Mouse (Mus musculus) splenic B cell, adult 2 months (primary cell): ENCODE data around the gene Ddx50.
"Not testable (repeated sequence)": the region's sequence is repeated elsewhere in the genome, so short reads cannot be mapped to it uniquely, and the experiment has no call there.

Experiments
- DNase-seq: peaks from one replicate; pipeline ENCODE4 v3.0.0-alpha.2; 2011; ENCODE audit warnings: low read depth, low spot score
- H3K27me3 ChIP-seq: 2 replicates; pipeline ENCODE4 v1.6.1; 2012; ENCODE audit warnings: mild to moderate bottlenecking, low read length, moderate library complexity, mixed read lengths; ENCODE audit not compliant: control insufficient read depth, poor library complexity, insufficient read depth, severe bottlenecking
- H3K36me3 ChIP-seq: 2 replicates; pipeline ENCODE4 v1.6.1; 2012; ENCODE audit warnings: mild to moderate bottlenecking, low read length, moderate library complexity, mixed read lengths; ENCODE audit not compliant: control insufficient read depth, poor library complexity, insufficient read depth, severe bottlenecking

Ddx50 gene

DNA sequence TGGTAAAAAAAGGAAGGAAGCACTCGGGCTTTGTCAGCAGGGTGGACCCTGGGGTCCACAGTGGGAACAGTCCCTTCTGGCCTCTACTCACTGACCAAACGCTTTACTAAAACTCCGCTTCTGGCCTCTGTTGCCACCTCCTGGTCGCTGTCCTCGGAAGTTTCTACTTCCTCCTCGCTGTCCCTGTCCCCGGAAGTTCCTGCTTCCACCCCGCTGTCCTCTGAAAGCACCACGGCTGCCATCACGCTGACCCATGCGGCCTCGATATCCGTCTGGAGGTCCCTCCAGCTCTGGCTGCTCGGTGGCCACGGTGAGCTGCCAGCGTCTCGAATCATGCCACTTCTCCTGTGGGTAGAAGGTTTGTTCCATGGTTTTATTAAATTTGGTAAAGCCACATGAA is 68.8 kb downstream of the Ddx50 start:
- peaks cover 16% of the 10 kb centered on the region for H3K36me3 ChIP-seq
- no peaks in the 10 kb centered on the region for H3K27me3 ChIP-seq
- DNase-seq: no peak

DNA sequence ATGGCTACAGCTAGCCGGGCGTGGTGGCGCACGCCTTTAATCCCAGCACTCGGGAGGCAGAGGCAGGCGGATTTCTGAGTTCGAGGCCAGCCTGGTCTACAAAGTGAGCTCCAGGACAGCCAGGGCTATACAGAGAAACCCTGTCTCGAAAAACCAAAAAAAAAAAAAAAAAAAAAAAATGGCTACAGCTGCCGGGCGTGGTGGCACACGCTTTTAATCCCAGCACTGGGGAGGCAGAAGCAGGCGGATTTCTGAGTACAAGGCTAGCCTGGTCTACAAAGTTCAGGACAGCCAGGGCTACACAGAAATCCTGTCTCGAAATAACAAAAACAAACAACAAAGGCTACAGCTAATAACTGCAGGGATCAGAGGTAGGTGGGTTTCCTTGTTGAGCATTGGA is 71.9 kb downstream of the Ddx50 start:
- H3K27me3 ChIP-seq, DNase-seq: not testable (repeated sequence)

DNA sequence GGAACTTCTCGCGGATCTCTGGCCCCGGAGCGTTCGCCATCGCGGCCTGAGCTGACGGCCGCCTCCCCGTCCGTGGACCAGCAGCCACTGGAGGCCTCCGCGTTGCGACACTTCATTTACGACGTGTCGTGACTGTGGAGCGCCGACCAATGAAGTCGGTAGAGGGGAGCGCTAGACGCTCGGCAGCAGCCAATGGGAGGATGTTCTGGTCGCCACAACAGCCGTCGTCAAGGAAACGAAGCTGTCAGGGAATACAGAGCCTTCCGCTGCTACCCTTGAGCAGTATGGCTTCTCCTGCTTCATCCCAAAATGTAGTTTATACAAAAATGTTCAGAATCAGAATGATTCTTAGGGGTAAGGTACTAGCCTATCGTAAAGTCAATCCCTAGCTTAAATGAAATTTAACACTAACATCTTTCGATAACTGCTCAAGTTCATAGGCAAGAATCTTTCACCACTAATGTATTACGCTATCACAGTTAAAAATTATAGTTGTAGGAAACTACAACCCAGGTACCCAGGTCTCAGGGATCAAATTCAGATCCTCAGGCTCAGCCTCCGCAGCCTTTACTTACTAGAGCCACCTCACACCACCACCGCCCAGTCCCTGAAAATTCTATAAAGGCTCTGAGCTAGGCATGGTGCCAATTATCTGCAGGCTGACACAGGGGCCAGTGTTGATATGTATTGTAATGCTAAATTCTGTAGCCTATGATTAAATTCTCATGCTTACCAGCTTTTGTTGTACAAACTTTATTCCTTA is 72.5 kb downstream of the Ddx50 start, which contains the start of gene Kif1bp:
Gene Kif1bp, minus strand, starts transcription at position 120 of the 763 bp plus-strand sequence.
- DNase-seq: peak; percentile 97
- peaks cover 5% of the 10 kb centered on the region for H3K36me3 ChIP-seq
- no peaks in the 10 kb centered on the region for H3K27me3 ChIP-seq

More for the DNA sequence above, 71.9 kb downstream of the Ddx50 start:
- H3K36me3 ChIP-seq: not testable (repeated sequence)

DNA sequence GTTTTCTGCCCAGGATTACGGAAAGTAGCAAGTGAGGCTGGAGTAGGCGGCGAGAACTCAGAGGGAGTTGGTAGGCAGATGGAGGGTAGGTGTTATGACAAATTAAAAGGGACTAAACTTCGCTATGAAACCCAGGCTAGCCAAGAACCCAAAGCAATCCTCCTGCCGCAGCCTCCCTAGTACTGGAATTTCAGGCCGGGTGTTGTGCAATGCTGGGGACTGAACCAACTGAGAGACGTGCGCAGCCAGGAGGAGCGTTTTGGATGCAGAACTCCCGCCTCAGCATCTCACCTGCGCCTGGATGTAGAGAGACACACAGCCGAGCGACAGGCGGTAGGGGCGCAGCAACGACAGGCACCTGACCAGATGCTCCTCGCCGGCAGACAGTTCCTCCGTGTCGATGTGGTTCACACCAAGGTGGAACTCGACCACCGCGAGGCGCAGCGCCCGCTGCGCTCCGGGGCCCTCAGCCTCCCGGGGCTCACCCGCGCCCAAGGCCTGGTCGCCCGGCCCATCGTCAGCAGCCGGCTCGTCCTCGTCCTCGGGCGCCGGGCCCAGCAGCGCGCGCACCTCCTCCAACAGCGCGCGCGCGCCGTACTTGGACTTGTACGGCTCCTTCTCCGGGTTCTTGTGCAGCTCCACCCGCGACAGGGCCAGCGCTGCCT is 73.2 kb downstream of the Ddx50 start:
- no peak for DNase-seq
- Histone ChIP-seq H3K36me3 (no peaks in the 10 kb centered on the region; the same call in 1 of the 2 replicates), H3K27me3 (no peaks in the 10 kb centered on the region)

DNA sequence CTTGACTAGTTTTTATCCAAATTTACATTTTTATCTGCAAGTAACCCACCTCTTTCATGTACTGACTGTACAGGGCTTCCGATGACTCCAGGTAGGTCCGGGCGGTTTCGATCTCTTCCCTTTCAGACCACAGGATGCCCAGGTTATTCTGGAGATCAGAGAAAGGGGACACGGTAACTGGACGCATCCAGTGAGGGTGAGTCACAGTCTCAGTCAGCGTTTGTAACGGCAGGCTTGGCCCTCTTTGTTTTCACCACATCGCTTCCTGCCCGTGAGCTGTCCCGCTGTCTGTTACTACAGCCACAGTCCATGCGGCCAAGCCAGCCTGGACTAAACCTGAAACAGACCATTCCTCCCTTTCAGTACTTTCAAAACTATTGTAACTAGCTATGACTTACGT is 76.0 kb downstream of the Ddx50 start:
- Histone ChIP-seq H3K36me3 (peaks cover 7% of the 10 kb centered on the region), H3K27me3 (no peaks in the 10 kb centered on the region)
- DNase-seq: no peak

DNA sequence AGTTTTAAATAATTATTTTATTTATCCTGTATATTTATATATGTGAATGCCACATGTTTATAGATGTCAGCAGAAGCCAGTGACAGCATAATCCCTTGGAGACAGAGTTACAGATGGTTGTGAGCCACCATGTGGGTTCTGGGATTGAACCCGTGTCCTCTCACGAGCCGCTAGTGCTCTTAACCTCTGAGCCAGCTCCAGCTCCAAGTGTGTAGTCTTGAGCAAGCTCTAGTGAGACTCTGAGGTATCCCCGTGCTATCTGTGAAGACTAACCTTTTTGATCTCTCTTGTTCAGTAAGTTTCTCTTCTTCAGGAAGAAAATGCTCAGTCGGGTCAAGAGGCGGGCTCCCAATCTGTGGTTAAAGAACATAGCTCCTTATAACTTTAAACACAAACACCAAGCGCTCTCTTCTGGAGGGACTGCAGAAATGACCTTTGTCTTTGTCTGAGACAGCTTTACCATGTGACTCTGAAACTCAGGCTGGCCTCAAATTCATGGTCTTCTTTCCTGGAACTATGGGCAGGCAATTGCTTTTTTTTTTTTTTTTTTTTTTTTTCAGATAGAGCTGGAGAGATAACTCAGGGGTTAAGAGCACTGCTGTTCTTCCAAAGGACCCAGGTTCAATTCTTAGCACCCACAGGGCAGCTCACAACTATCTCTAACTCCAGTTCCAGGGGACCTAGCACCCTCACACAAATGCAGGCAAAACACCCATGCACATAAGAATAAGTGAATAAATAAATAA is 80.7 kb downstream of the Ddx50 start:
- DNase-seq: no peak
- H3K36me3 ChIP-seq: peaks cover 16% of the 10 kb centered on the region
- H3K27me3 ChIP-seq: no peaks in the 10 kb centered on the region

DNA sequence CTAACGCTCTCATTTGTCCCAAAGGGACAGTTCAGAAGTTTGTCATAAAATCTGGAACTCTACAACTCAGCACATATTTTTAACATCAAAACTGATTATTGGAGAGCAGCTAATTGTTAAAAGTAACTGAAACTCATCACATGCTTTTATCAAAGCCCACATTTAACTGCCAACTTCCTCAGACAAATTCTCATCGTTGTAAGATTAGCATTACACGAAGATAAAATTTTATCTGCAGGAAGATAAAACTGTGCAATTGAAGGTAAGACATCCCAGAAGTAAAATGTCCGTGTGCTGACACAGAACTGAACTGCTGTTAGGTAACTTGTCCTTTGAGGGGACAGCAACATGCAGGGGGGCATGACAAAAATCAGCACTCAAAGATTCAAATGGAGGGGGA is 82.2 kb downstream of the Ddx50 start:
- DNase-seq: no peak
- H3K27me3 ChIP-seq: no peaks in the 10 kb centered on the region
- peaks cover 16% of the 10 kb centered on the region for H3K36me3 ChIP-seq
